16 mouse cellular contexts compared by ENCODE assay signal in the genomic region with DNA sequence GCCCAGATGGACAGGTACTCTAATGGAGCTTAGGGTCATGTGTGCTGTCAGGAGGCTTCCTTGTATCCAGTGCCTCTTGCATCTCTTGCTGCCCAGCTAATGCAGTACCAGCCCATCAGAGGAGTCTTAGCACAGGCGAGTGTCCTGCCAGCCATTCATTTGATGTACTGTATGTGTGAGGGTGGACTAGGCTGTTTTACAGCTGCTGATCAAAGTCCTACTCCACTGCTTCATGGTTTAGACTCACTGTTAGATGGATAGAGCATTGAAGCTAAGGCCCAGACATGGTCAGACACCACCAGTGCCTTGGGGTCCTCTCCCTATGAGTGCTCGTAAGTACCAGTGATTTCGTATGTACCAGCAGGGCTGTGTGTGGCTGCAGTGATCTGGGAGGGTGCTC.
"Had no signal": no experiment of that assay in that cellular context is flagged by ENCODE, and none has a peak within 500 bp of the region (broad histone marks: within the 10 kb centered on the region; RNA-seq: fewer than 3 reads in every experiment).

No protein-coding gene starts in this region.

- H3K9ac ChIP-seq: limb, embryonic 12.5 days; liver, embryonic 15.5 days; lung, embryonic 14.5 days; midbrain, embryonic 13.5 days; neural tube, embryonic 15.5 days had no signal

- H3K27me3 ChIP-seq: limb, embryonic 12.5 days; liver, embryonic 15.5 days; midbrain, embryonic 13.5 days; neural tube, embryonic 15.5 days had no signal

- H3K9me3 ChIP-seq: limb, embryonic 12.5 days; liver, embryonic 15.5 days; midbrain, embryonic 13.5 days; neural tube, embryonic 15.5 days had no signal

- H3K4me2 ChIP-seq: limb, embryonic 12.5 days; liver, embryonic 11.5 days; liver, embryonic 15.5 days; lung, embryonic 14.5 days; midbrain, embryonic 13.5 days; neural tube, embryonic 15.5 days had no signal

- H3K27ac ChIP-seq: kidney, postnatal 0 days; liver, embryonic 15.5 days; macrophage; midbrain, embryonic 13.5 days; neural tube, embryonic 15.5 days; stomach, postnatal 0 days had no signal

- ATAC-seq: midbrain, embryonic 13.5 days had no signal

- DNase-seq: kidney, adult 9 months; kidney, postnatal 36 days; layer of hippocampus, adult 9-11 months; layer of hippocampus, postnatal 36 days; lung, embryonic 14.5 days; right cerebral cortex, adult 18-20 months; right cerebral cortex, postnatal 25 days; thymus, postnatal 4 days had no signal

- H3K4me3 ChIP-seq: limb, embryonic 12.5 days; liver, embryonic 15.5 days; midbrain, embryonic 13.5 days; neural tube, embryonic 15.5 days had no signal
